ENCODE assay signal across 8 mouse cellular contexts in the genomic region with DNA sequence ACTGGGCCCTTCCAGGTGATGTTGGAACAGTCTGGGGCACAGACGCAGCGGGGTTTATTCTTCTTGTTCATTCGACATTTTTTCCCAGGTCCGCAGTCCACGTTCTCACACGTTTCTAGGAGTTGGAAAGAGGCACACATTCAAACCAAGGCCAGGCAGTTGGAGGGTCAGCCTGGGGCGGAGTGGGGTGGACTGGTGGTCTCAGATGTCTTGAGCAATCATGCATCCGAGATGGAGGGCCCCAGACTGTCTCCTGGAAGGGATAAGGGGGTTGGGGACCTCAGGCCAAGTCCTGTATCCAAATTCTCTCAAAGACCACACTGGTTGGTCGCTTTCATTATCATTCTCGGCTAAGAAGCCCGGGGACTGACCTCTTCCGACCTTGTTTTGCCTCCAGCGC. TPM values are rescaled to one million over a fixed set of nuclear protein-coding genes. Genes with fewer than 3 reads are reported as not detected.
A peak's percentile ranks its signal among the peaks of the same experiment; 100 is the strongest.
DNase-seq lines count a peak whose midpoint lies in the region; ATAC-seq and TF ChIP-seq lines count a peak whose summit lies in the region.

No protein-coding gene starts in this region.

- peak overlapping the region; percentile 94 for H3K4me2 ChIP-seq in forebrain, embryonic 12.5 days
- H3K4me2 ChIP-seq in intestine, postnatal 0 days (replicated peaks; ENCODE audit: low read depth) = peak overlapping the region; percentile 99
- H3K4me2 ChIP-seq in neural tube, embryonic 11.5 days (ENCODE audit: low read depth) = peak overlapping the region; percentile 95

- no peak for DNase-seq in layer of hippocampus, adult 2 months (ENCODE audit: low spot score in 2 of 2)
- no peak for DNase-seq in layer of hippocampus, adult 9-11 months
- no peak for DNase-seq in neural tube, embryonic 11.5 days (ENCODE audit: low spot score)
- no peak for DNase-seq in B cell, adult 2 months
- DNase-seq in left cerebral cortex, postnatal 14 days (ENCODE audit: low spot score in 2 of 2) = no peak
- DNase-seq in urinary bladder, postnatal 14 days (ENCODE audit: low spot score) = no peak

- no peak overlapping the region for H3K27ac ChIP-seq in layer of hippocampus, adult 2 months
- H3K27ac ChIP-seq in forebrain, embryonic 12.5 days = no peak overlapping the region
- H3K27ac ChIP-seq in intestine, postnatal 0 days (ENCODE audit: low read depth, low read length) = no peak overlapping the region
- H3K27ac ChIP-seq in neural tube, embryonic 11.5 days (ENCODE audit: low read depth, low read length) = no peak overlapping the region

- 0 out of 2 replicates have a peak, but pooled peaks cover 4% of the 10 kb centered on the region for H3K9me3 ChIP-seq in forebrain, embryonic 12.5 days
- H3K9me3 ChIP-seq in intestine, postnatal 0 days (ENCODE audit: control insufficient read depth) = no peaks in the 10 kb centered on the region
- H3K9me3 ChIP-seq in neural tube, embryonic 11.5 days (ENCODE audit: control insufficient read depth, low read length) = no peaks in the 10 kb centered on the region

- intact Hi-C loops in left cerebral cortex, postnatal 14 days (cut with DNase I) = loop anchor here (5.0 kb wide), 1 partner anchor 578 kb away; no protein-coding TSS in a partner anchor

- no peak for ATAC-seq in forebrain, embryonic 12.5 days (ENCODE audit: low FRiP score)
- ATAC-seq in intestine, postnatal 0 days = no peak
- ATAC-seq in neural tube, embryonic 11.5 days (ENCODE audit: insufficient read depth, low FRiP score, low TSS enrichment) = no peak

- 17% methylated on average over 13 of the region's 13 CpGs for WGBS in forebrain, embryonic 12.5 days
- WGBS in intestine, postnatal 0 days = 57% methylated on average over 13 of the region's 13 CpGs
- 48% methylated on average over 13 of the region's 13 CpGs for WGBS in neural tube, embryonic 11.5 days

- peaks cover 26% of the 10 kb centered on the region for H3K4me1 ChIP-seq in forebrain, embryonic 12.5 days
- H3K4me1 ChIP-seq in intestine, postnatal 0 days (replicated peaks; ENCODE audit: control insufficient read depth, insufficient read depth, low read length) = no peaks in the 10 kb centered on the region
- no peaks in the 10 kb centered on the region; the same call in 1 of the 2 replicates for H3K4me1 ChIP-seq in neural tube, embryonic 11.5 days (ENCODE audit: control insufficient read depth, insufficient read depth, low read length)

- H3K4me3 ChIP-seq in layer of hippocampus, adult 2 months = peak overlapping the region; percentile 28; the same call in 1 of the 2 replicates
- H3K4me3 ChIP-seq in forebrain, embryonic 12.5 days (replicated peaks) = peak overlapping the region; percentile 57
- peak overlapping the region; percentile 60; the same call in 1 of the 2 replicates for H3K4me3 ChIP-seq in intestine, postnatal 0 days (ENCODE audit: low read depth, low read length)
- H3K4me3 ChIP-seq in neural tube, embryonic 11.5 days (ENCODE audit: low read depth, low read length) = no peak overlapping the region

- 0 out of 2 replicates have a peak overlapping the region, but pooled peaks have one; percentile 29 for H3K9ac ChIP-seq in forebrain, embryonic 12.5 days
- H3K9ac ChIP-seq in intestine, postnatal 0 days (ENCODE audit: low read depth, low read length) = no peak overlapping the region
- no peak overlapping the region for H3K9ac ChIP-seq in neural tube, embryonic 11.5 days (ENCODE audit: low read length)

- H3K36me3 ChIP-seq in forebrain, embryonic 12.5 days (replicated peaks) = no peaks in the 10 kb centered on the region
- no peaks in the 10 kb centered on the region for H3K36me3 ChIP-seq in intestine, postnatal 0 days (ENCODE audit: control insufficient read depth, insufficient read depth)
- H3K36me3 ChIP-seq in neural tube, embryonic 11.5 days (ENCODE audit: control insufficient read depth, insufficient read depth, low read length) = no peaks in the 10 kb centered on the region

- TF ChIP-seq CTCF in layer of hippocampus, adult 2 months (conservative IDR thresholded peaks at IDR 0.05) = no peak
- TF ChIP-seq CTCF in intestine, postnatal 0 days (IDR thresholded peaks at IDR 0.05; ENCODE audit: low read depth) = no peak

- H3K27me3 ChIP-seq in forebrain, embryonic 12.5 days = peaks cover 38% of the 10 kb centered on the region
- H3K27me3 ChIP-seq in intestine, postnatal 0 days (replicated peaks; ENCODE audit: control insufficient read depth, insufficient read depth, low read length) = peaks cover 47% of the 10 kb centered on the region
- H3K27me3 ChIP-seq in neural tube, embryonic 11.5 days (ENCODE audit: control insufficient read depth, insufficient read depth, low read length) = peaks cover 14% of the 10 kb centered on the region

RNA-seq across cellular contexts. Expression of a gene that starts 3.0 kb away (rescaled TPM):
- 1 to 10 TPM; 5.3 to 6.3 TPM for total RNA-seq in layer of hippocampus, adult 2 months (2021)
- 23.3 and 25.9 TPM in 2 replicates for polyA plus RNA-seq in forebrain, embryonic 12.5 days (2016; fragmentation: Nextera tagmentation; extraction: Ambion mirVana)
- polyA plus RNA-seq in intestine, postnatal 0 days (2015; fragmentation: Nextera tagmentation; extraction: Ambion mirVana) = 12.8 and 14.3 TPM in 2 replicates
- polyA plus RNA-seq in neural tube, embryonic 11.5 days (2014; fragmentation: Nextera tagmentation; extraction: Ambion mirVana) = 14.2 and 16.9 TPM in 2 replicates
- 1 to 10 TPM; 3.4 to 5.2 TPM for total RNA-seq in left cerebral cortex, postnatal 14 days (2021)
